Mouse (Mus musculus) MN1 (cell line): ENCODE data around the gene Abi1.
"Not testable (repeated sequence)": the region's sequence is repeated elsewhere in the genome, so short reads cannot be mapped to it uniquely, and the experiment has no call there.

Source experiments
- DNase-seq: peaks from one replicate; pipeline ENCODE4 v3.0.0-alpha.2; 2016; ENCODE audit warnings: low spot score

Abi1 gene

DNA sequence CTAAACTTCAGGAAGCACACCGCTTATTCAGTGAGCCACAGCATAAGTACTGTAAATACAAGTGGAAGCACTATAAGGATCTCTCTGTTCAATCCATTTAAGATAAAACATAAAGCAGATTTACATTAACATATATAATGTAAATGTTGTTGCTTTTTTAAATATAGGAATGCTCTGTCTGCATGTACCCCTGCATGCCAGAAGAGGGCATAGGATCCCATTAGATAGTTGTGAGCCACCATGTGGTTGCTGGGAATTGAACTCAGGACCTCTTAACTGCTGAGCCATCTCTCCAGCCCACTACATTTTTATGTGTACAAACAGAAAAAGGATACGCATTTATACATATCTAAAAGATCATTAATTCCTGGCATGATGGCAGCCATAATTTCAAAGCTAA is 78.4 kb downstream of the Abi1 start:
- no peak for DNase-seq

- no peak for DNase-seq
These were observed 82.6 kb downstream of the Abi1 start for GRCm38 (mm10) chr2:22957415-22957814.

DNA sequence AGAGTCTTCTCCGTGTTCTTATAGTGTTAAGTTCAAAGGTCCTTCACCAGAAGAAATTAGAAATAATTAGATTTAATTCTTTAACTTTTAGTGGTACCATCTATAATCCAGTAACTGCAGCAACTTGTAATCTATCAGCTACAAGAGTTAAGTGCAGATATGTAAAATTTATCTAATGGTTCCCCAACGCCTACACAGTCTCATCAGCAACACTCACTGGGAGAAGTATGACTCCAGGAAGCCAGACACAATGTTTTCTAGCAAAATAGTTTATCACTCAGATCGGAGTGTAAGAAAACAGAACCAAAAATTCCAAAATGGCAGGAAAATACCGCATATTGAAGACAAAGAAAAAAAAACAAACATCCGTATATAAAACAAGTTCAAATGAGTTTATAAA is 84.1 kb downstream of the Abi1 start:
- no peak for DNase-seq

- no peak for DNase-seq
These were observed 85.8 kb downstream of the Abi1 start for GRCm38 (mm10) chr2:22954278-22954677.

GRCm38 (mm10) chr2:22949956-22950355 is 90.1 kb downstream of the Abi1 start:
- no peak for DNase-seq

GRCm38 (mm10) chr2:22933556-22933955 is 106.5 kb downstream of the Abi1 start:
- no peak for DNase-seq

GRCm38 (mm10) chr2:22928259-22928658 is 111.8 kb downstream of the Abi1 start:
- DNase-seq = no peak

DNA sequence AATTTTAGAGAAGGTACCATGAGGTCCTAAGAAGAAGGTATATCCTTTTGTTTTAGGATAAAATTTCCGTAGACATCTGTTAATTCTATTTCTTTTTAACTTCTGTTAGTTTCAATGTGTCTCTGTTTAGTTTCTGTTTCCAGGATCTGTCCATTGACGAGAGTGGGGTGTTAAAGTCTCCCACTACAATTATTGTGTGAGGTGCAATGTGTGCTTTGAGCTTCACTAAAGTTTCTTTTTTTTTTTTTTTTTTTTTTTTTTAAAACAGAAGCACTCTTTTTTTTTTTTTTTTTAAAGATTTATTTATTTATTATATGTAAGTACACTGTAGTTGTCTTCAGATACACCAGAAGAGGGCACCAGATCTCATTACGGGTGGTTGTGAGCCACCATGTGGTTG is 114.1 kb downstream of the Abi1 start:
- not testable (repeated sequence) for DNase-seq

DNA sequence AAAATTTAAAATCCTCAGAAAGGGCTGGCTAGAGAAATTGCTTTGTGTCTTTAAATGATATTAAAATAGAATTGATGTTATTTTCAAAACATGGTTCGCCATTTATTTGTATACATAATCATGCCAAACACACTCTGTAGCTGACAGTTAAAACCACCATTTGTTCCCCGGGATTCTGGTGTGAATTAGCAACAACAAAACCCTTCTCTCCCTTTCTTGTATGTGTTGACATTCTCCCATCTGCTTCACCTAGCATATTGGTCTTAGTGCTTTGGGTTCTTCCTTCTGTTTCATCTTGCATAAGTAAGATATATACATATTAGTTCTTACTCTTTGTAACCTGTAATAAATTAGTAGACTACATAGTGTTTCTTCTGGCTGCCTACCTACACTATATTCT is 121.4 kb downstream of the Abi1 start:
- DNase-seq = no peak

DNA sequence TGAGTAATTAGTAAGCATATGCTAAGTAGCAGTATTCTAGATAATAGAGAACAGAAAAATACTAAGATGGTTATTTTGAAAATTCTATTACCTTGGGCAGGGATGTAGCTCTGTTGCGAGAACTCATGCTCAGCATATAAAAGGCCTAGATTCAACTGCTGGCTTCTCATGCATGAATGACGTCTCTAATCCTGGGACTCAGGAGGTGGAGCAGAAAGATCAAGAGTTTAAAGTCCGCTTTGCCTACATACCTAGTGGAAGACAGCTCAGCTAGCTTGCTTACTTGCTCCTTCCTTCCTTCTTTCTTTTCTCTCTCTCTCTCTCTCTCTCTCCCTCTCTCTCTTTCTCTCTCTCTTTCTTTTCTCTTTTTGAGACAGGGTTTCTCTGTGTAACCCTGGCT is 125.6 kb downstream of the Abi1 start:
- DNase-seq = no peak

DNA sequence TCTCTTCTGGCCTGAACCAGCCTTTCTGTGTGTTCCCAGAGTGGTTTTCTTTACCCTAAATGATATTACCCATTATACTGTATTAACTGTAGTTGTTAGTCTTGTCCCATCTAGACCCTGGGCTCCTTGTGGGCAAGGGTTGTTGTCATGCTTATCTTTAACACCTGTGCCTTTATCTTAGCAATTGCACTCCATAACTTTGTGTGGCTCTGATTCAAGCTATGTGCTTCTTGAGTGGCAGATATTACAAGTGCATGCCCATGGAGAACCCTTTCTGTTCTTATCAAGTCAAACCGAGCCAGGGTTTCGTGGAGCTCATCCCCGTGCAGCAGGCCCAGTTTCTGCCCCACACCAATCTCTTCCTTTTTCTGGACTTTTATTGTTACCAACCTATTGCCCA is 136.1 kb downstream of the Abi1 start:
- no peak for DNase-seq

GRCm38 (mm10) chr2:22895282-22896273 is 144.5 kb downstream of the Abi1 start, which contains the start of gene Pdss1:
Gene Pdss1 (plus strand): TSS chr2:22895522.
- peak; percentile 95 for DNase-seq

DNA sequence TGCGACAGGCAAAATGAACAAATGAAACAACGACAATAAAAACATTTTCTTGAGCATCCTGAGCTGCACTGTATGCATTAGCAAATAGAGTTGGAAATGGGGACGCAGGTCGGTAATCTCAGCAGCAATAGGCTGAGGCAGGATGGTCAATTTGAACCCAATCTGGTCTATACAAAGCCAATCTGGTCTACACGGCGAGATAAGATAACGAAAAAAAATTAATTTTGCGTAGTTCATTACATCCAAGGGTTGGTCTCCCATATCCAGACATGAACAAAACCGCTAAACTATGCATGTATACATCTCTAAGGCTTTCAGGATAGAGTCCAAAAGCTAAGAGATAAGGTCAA is 145.1 kb downstream of the Abi1 start:
- DNase-seq = no peak
